Mouse (Mus musculus): Measurements from ENCODE around the gene Sned1.

The Sned1 gene

DNA sequence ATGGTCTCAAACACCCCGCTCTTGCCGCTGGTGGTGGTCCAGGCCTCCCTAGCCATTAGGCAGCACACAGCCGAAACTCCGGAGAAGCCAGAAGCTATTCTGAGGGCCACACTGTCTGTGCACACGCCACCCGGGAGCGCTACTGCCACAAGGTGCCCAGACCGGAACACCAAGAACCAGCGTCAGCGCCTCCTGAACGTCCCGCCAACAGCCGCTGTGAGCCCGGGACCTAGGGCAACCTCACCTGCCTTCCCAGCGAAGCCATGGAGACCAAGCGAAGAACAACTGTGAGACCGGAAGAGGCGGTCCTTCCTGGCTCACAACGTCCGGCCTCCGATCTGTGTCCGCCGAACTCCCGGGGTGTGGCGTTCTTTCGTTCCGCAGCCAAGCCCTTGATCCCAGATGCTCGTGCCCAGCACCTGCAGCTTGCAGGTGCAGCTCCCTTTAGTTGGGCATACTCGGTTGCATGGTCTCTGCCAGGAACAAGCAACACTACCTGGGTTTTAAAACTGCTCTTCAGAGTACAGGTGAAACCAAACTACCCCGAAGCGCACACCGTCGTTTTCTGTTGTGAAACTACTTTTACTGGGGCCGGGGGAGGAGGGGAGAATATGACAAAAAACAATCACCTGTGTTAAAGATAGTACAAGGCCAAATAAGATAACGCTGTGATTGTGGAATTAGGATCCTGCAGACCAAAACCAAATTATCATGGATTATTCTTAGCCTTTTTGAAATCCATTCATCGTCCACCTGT lies 70.1 kb downstream of the Sned1 start, which contains the start of gene Mterf4:
Gene Mterf4, minus strand, starts transcription at position 335 of the 757 bp plus-strand sequence.
- DNase-seq (ENCODE audit: low spot score in 2 of 2), result peak; percentile 78 to 90

DNA sequence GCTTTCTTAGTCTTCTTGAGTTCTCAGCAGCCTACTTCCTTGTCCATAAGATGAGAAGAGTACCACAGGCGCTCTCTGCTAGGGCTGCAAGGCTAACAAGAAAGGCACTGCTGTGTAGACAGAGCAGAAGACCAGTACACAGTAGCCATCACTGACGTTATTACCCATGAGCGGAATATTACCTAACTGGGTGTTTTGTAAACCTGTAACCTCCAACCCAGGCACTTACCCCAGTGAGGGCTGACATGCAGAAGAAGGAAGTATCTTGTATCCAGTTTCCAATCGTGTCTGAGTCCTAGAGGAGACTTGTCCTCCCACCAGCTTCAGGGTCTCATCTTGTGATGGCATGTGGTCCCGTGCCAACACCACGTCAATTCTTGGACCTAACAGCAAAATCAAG lies 88.3 kb downstream of the Sned1 start:
- DNase-seq (ENCODE audit: low spot score in 2 of 2), result no peak

DNA sequence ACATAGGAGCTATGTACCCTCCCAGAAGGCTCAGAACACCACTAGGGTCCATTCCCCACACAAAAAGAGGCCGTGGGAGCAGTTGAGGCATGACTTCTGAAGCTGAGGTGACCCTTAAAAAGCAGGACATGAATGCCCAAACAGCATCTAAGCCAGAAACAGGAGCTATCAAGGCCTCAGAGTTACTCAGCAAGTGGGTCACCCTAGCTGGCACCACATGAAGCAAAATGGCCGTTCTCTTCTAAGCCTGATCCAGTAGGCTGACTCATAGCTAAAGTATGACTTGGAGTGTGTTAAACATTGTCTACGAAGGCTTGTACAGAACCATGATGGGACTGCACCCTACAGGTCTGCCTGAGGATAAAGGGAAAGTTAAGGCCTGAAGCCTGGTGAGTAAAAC lies 90.8 kb downstream of the Sned1 start:
- DNase-seq (ENCODE audit: low spot score in 2 of 2), result no peak

DNA sequence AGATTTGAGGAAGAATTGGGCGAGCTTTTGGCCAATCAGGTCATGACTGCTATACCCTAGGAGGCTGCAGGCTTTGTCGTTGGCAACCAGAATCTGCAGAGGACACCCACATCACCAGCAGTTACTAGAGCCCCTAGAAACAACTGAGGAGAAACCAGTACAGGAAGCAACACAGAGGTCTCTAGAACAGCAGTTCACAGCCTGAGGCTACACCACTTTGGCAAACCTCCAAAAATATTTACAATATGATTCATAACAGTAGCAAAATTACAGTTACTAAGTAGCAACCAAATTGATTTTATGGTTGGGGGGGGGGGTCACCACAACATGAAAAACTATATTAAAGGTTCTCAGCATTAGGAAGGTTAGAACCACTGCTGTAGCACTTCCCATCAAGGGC lies 99.0 kb downstream of the Sned1 start:
- no peak for DNase-seq (ENCODE audit: low spot score in 2 of 2)

DNA sequence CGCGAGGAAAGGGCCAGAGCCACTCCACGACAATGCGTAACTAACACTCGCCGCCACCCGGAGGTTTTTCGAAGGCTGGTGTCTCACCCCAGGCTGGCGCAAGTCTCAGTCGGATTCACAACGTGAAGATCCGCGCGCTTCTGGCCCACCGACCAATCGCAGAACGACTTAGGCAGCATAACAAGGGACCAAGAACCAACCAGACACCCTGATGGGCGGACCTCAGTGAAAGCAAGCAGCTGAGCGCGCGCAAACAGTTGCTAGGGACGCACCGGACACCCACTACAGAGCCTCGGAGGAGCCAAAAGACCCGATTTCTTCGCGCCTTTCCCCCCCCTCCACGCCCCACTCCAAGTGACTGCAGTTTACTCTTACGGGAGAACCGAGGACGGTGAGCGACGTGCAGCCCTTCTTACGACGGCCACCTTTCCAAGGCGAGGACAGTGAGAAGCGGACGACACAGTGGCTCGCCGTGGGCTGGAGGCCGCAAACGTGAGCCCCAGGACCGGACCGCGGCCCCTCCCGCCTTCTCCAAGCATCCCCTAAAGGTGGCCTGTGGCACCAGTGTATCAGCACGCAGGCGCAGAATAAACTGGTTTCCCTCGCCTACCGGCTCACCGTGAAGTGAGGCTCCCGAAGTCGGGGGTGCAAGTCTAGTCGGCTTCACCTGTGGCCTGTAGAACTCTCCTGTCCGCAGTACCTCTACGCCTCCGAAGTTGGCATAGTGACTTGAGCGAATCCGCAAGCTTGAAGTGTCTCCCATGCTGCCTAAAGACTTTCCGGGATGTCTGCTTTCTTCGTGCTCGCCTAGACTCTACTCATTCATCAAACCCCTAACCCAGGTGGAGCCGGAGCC lies 107.2 kb downstream of the Sned1 start, which contains the start of the genes Ppp1r7 and Pask:
Gene Ppp1r7, plus strand, starts transcription at position 207 of the 856 bp plus-strand sequence.
Gene Pask, minus strand, starts transcription at position 835 of the 856 bp plus-strand sequence.
- DNase-seq (ENCODE audit: low spot score in 2 of 2), result peak; percentile 92 to 95

DNA sequence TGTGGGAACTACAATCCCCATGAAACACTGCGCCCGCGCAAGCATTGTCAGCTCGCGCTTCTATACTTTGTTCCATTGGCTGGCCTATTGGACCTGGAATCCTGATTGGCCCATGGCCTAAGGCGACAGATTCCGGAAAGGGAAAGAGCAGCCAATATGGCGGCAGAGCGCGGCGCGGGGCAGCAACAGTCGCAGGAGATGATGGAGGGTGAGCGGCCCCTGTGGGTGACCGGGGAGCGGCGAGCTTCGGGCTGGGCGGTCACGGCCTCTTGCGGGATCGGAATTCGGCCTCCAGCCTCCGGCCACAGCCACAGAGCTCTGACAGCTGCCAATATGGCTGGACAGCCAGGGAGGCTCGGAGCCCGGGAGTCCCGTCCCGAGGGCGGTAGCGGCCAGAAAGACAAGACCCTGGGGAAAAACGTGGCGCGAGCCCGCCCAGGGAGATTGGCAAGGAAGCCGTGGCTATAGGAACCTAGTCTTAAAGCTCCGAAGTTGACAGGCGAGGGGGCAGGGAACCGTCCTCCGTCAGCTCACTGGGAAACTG lies 107.9 kb downstream of the Sned1 start:
- peak; percentile 90 to 93 for DNase-seq (ENCODE audit: low spot score in 2 of 2)

DNA sequence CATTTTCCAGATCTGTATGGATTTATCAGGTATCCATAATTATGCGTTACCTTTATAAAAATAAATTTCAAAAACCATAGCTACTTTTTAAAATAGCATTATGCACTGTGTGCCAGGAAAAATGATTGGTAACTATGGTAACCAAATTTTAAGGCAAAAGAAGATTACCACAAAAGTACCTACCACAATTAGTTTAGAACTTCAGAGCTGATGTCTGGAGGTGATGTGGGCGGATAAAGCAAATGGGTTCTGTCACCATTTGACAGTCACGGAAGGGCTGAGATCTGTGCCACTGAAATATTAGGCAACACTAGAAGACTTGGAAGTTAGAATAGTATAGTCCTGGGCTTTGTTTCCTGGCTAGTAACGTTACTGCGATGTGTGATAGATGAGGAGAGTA lies 111.5 kb downstream of the Sned1 start:
- no peak for DNase-seq (ENCODE audit: low spot score in 2 of 2)

DNA sequence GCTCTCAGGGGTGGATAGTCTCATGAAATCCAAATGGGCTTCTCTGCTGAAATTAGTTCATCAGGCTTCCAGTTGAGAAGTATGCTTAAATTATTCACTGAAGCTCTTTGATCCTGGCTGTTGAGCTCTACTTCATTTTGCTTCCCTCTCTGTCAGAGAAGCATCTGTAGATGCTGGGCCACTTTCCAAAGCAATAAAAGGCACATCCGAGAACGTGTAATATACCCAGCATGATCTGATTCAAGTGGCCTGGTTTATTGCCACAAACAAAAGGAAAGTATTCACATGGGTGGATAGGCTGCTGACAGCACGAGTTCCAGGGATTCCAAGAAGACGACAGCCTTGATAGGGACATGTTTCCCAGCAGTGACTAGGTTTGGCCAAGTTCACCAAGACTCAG lies 114.1 kb downstream of the Sned1 start:
- no peak for DNase-seq (ENCODE audit: low spot score in 2 of 2)
